Mouse (Mus musculus): ENCODE data around the gene Tmem100. TPM values are rescaled to one million over a fixed set of nuclear protein-coding genes. Genes with fewer than 3 reads are reported as not detected.

Gene Tmem100
- 1.6 TPM for polyA plus RNA-seq (2014; fragmentation: Illumina TruSeq; extraction: RNeasy Lipid Tissue Mini Kit (QIAGEN cat#74804); ENCODE audit: low read depth, low replicate concordance)

DNA sequence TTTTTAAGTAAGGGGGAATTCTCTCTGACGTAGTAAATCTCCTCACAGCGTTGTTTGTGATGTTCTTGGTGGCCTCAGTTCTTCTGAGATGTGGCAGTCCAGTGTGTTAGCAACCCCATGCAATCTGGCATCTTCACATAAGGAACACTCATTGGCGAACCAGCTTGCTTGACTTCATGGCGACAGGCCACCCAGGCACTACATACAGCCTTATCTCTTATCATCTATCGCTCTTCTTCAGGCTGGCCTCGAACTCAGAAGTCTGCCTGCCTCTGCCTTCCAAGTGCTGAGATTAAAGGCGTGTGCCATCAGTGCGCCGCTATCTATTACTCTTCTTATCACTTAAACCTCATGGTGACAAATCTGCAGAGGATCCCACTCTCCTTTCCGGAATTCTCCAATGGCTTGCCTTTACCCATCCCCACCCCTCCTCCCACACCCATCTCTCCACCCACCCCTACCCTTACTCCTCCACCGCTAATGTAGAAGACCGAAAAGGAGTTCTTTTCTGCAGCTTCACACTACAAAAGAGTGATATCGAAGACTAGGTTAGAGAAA lies at the start of gene Tmem100:
TSS of gene Tmem100 (plus strand) at position 508 of the 558 bp plus-strand sequence.

GRCm38 (mm10) chr11:90002231-90002986 lies 27.7 kb upstream of the Tmem100 start, which contains the start of gene Pctp:
Pctp (minus strand) TSS chr11:90002894.

Other genes with a start within 250 kb of the Tmem100 start
- gene Pctp, start 27.5 kb upstream of the Tmem100 start, polyA plus RNA-seq (2014; fragmentation: Illumina TruSeq; extraction: RNeasy Lipid Tissue Mini Kit (QIAGEN cat#74804); ENCODE audit: low read depth, low replicate concordance), result 9.4 TPM
- 2.3 TPM for gene Gm45716, start 157.3 kb downstream of the Tmem100 start, polyA plus RNA-seq (2014; fragmentation: Illumina TruSeq; extraction: RNeasy Lipid Tissue Mini Kit (QIAGEN cat#74804); ENCODE audit: low read depth, low replicate concordance)
- gene Mmd, start 219.1 kb downstream of the Tmem100 start, polyA plus RNA-seq (2014; fragmentation: Illumina TruSeq; extraction: RNeasy Lipid Tissue Mini Kit (QIAGEN cat#74804); ENCODE audit: low read depth, low replicate concordance), result 5.4 TPM